Comparison of ENCODE assay signal across 1 mouse cellular context in the genomic region with DNA sequence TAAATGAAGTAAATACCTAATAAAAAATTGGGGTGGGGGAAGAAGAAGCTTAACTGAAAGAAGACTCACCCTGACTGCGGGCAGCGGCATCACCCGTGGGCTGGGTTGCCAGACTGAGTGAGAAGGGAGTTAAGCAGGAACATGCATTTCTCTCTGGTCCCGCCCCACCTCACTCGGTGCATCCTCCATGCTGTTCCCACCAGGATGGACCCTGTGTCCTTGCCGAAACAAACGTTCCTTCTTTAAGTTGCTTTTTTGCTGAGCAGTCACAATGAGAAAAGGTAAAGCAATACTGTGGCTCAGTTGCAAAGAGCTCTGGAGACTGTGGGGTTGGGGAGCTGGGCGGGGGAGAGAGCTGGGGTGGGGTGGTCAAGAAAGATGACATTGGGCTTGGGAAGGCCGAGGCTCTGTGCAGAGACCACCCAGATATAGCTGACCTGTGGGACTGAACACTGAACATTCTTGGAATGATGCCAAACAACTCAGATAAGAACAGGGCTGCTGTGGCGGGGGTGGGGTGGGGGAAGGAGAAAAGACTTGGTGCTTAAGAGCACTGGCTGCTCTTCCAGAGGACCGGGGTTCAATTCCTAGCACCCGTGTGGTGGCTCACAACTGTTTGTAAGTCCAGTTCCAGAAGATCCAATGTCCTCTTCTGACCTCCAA.
TF ChIP-seq lines count a peak whose summit lies in the region.

No protein-coding gene starts in this region.

TF ChIP-seq in MEL, 35 proteins besides CTCF, POLR2A, EP300 and RAD21:
- TF ChIP-seq KAT2A (conservative IDR thresholded peaks at IDR 0.05; ENCODE audit: low read depth, low read length) = no peak
- no peak for TF ChIP-seq SMC3 (IDR thresholded peaks at IDR 0.05; ENCODE audit: low read depth, low read length)
- peak; percentile 50 for TF ChIP-seq GATA1 (IDR thresholded peaks at IDR 0.05; ENCODE audit: low read depth, low read length)
- no peak for TF ChIP-seq MAFK (IDR thresholded peaks at IDR 0.05; ENCODE audit: borderline replicate concordance, low read depth, low read length)
- no peak for TF ChIP-seq RCOR1 (IDR thresholded peaks at IDR 0.05; ENCODE audit: low read depth, low read length)
- no peak for TF ChIP-seq USF2 (IDR thresholded peaks at IDR 0.05; ENCODE audit: borderline replicate concordance in 1 of 2, insufficient read depth in 1 of 2, low read depth in 1 of 2, low read length in 2 of 2)
- no peak for TF ChIP-seq ZC3H11A (IDR thresholded peaks at IDR 0.05; ENCODE audit: low read depth, low read length)
- TF ChIP-seq ZNF384 (IDR thresholded peaks at IDR 0.05; ENCODE audit: low read depth, low read length) = no peak
